Mouse (Mus musculus): ENCODE data around the gene Olfr902. TPM values are rescaled to one million over a fixed set of nuclear protein-coding genes. Genes with fewer than 3 reads are reported as not detected.

Gene Olfr902
- polyA plus RNA-seq, 1 experiment from 2014 or later, result not detected

Other genes with a start within 250 kb of the Olfr902 start
- not detected in 2 replicates for gene Olfr893, start 239.3 kb upstream of the Olfr902 start, polyA plus RNA-seq (2015; fragmentation: Nextera tagmentation; extraction: Ambion mirVana)
- not detected in 2 replicates for gene Olfr894, start 229.6 kb upstream of the Olfr902 start, polyA plus RNA-seq (2015; fragmentation: Nextera tagmentation; extraction: Ambion mirVana)
- not detected in 2 replicates for gene Olfr143, start 194.9 kb upstream of the Olfr902 start, polyA plus RNA-seq (2015; fragmentation: Nextera tagmentation; extraction: Ambion mirVana)
- gene Olfr895, start 179.8 kb upstream of the Olfr902 start, polyA plus RNA-seq (2015; fragmentation: Nextera tagmentation; extraction: Ambion mirVana), result not detected in 2 replicates
- gene Olfr896-ps1, start 156.5 kb upstream of the Olfr902 start, polyA plus RNA-seq (2015; fragmentation: Nextera tagmentation; extraction: Ambion mirVana), result not detected in 2 replicates
- gene Olfr25, start 118.6 kb upstream of the Olfr902 start, polyA plus RNA-seq (2015; fragmentation: Nextera tagmentation; extraction: Ambion mirVana), result not detected in 2 replicates
- gene Olfr898, start 99.2 kb upstream of the Olfr902 start, polyA plus RNA-seq (2015; fragmentation: Nextera tagmentation; extraction: Ambion mirVana), result not detected in 2 replicates
- gene Olfr250, start 80.8 kb upstream of the Olfr902 start, polyA plus RNA-seq (2015; fragmentation: Nextera tagmentation; extraction: Ambion mirVana), result not detected in 2 replicates
- not detected in 2 replicates for gene Olfr251, start 70.6 kb upstream of the Olfr902 start, polyA plus RNA-seq (2015; fragmentation: Nextera tagmentation; extraction: Ambion mirVana)
- gene Olfr147, start 46.0 kb upstream of the Olfr902 start, polyA plus RNA-seq (2015; fragmentation: Nextera tagmentation; extraction: Ambion mirVana), result not detected in 2 replicates
- not detected in 2 replicates for gene Olfr901, start 18.2 kb upstream of the Olfr902 start, polyA plus RNA-seq (2015; fragmentation: Nextera tagmentation; extraction: Ambion mirVana)
- gene Olfr904, start 15.5 kb downstream of the Olfr902 start, polyA plus RNA-seq (2015; fragmentation: Nextera tagmentation; extraction: Ambion mirVana), result not detected in 2 replicates
- gene Olfr905, start 23.5 kb downstream of the Olfr902 start, polyA plus RNA-seq (2015; fragmentation: Nextera tagmentation; extraction: Ambion mirVana), result not detected in 2 replicates
- not detected in 2 replicates for gene Olfr906, start 39.4 kb downstream of the Olfr902 start, polyA plus RNA-seq (2015; fragmentation: Nextera tagmentation; extraction: Ambion mirVana)
- not detected in 2 replicates for gene Olfr907, start 48.1 kb downstream of the Olfr902 start, polyA plus RNA-seq (2015; fragmentation: Nextera tagmentation; extraction: Ambion mirVana)
- gene Olfr911-ps1, start 73.9 kb downstream of the Olfr902 start, polyA plus RNA-seq (2015; fragmentation: Nextera tagmentation; extraction: Ambion mirVana), result not detected in 2 replicates
- not detected in 2 replicates for gene Olfr910, start 90.2 kb downstream of the Olfr902 start, polyA plus RNA-seq (2015; fragmentation: Nextera tagmentation; extraction: Ambion mirVana)
- gene Olfr912, start 132.5 kb downstream of the Olfr902 start, polyA plus RNA-seq (2015; fragmentation: Nextera tagmentation; extraction: Ambion mirVana), result not detected in 2 replicates
- not detected in 2 replicates for gene Olfr913, start 145.1 kb downstream of the Olfr902 start, polyA plus RNA-seq (2015; fragmentation: Nextera tagmentation; extraction: Ambion mirVana)
- not detected in 2 replicates for gene Olfr914, start 157.4 kb downstream of the Olfr902 start, polyA plus RNA-seq (2015; fragmentation: Nextera tagmentation; extraction: Ambion mirVana)
- gene Olfr916, start 212.2 kb downstream of the Olfr902 start, polyA plus RNA-seq (2015; fragmentation: Nextera tagmentation; extraction: Ambion mirVana), result not detected in 2 replicates
- gene Olfr917, start 218.2 kb downstream of the Olfr902 start, polyA plus RNA-seq (2015; fragmentation: Nextera tagmentation; extraction: Ambion mirVana), result not detected in 2 replicates
- gene Olfr918, start 226.9 kb downstream of the Olfr902 start, polyA plus RNA-seq (2015; fragmentation: Nextera tagmentation; extraction: Ambion mirVana), result not detected in 2 replicates